Mouse (Mus musculus) embryonic stem cell, embryonic (primary cell): ENCODE measurements at regions not wholly inside any gene's neighbourhood (a gene's known extent, or its start where the extent isn't known, plus 50 kb on each side); places are given as distances from the start of the nearest gene placed in this dataset.
"Not testable (repeated sequence)": the region's sequence is repeated elsewhere in the genome, so short reads cannot be mapped to it uniquely, and the experiment has no call there.

Experiments used
- CTCF ChIA-PET, 4 experiments: fragments of 300-600 bp in 2 of 4; fragments of 350-600 bp in 2 of 4; sonication (Branson Sonifier 250); formaldehyde crosslinking; loops; one replicate each; lab custom pipeline; 2022; ENCODE audit warnings: inconsistent platforms in 2 of 4; lab: Charles Lee
- POLR2A ChIA-PET, 4 experiments: fragments of 300-600 bp in 2 of 4; fragments of 350-600 bp in 2 of 4; sonication (Branson Sonifier 250); formaldehyde crosslinking; loops; one replicate each; lab custom pipeline; 2022; ENCODE audit warnings: antibody characterized with exemption in 4 of 4, inconsistent platforms in 1 of 4; lab: Charles Lee

GRCm38 (mm10) chr17:82900602-82901001 is 314.5 kb upstream of the Pkdcc start:
- ChIA-PET POLR2A (no interaction called here), CTCF (no interaction called here)

DNA sequence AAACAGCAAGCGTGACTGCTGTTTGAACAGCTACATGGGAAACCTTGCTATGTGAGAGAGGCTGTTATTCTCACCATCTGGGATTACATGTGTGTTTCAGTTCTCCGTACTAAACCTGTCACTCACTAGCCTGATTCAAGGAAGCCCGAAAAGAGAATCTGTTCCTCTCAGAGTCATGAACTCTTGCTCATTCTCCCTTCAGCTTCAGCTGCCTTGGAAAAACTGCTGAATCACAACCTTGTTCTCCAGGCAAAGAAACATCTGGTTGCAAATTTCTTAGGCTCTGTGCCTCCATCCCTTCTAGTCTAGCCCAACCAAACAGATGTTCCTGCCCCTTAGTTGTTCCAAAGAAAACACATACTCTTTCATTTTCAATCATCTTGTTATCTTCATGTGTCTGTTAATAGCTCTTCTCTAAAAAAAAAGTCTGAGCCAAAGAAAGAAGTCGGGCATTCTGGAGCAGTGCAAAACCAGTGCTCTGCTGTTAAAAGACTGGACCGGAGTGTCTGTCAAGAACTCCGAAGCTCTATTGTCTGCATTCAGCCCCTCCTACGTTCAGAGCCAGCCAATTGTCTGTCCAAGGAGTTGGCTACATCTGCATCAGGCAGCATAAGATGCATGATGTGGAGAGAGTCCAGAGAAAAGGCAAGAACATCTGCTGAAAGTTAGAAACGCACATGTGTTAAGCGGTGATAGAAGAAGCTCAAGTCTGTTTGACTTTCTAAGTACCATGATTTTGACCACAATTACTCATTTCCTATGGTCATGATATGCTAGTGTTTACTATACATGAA is 313.8 kb upstream of the Pkdcc start:
- CTCF ChIA-PET, result no interaction called here
- POLR2A ChIA-PET, result no interaction called here

DNA sequence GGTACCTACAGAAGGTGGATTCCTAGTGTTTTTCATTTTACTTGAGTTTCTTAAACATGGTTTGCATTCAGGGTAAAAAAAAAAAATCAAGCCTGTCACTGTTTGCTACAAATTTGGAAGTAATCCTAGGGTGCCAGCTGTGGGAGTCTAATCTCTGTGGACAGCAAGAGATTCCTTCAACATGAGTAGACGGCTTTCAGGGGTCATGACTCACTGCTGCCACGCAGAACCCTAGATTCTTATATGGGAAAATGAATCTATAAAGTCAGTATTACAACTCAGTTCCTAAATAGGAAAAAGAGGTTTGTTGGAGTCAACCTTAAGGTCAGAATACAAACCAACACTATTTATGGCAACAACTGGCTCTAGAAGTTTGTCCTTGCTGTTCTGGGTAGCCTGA is 310.1 kb upstream of the Pkdcc start:
- ChIA-PET POLR2A (no interaction called here), CTCF (no interaction called here)

- CTCF ChIA-PET, result no interaction called here
- POLR2A ChIA-PET, result no interaction called here
These were observed 309.6 kb upstream of the Pkdcc start for GRCm38 (mm10) chr17:82905483-82905882.

GRCm38 (mm10) chr17:82909189-82909588 is 305.9 kb upstream of the Pkdcc start:
- ChIA-PET POLR2A (no interaction called here), CTCF (no interaction called here)

- CTCF ChIA-PET, POLR2A ChIA-PET: not testable (repeated sequence)
These were observed 292.1 kb upstream of the Pkdcc start for GRCm38 (mm10) chr17:82922986-82923385.

- ChIA-PET CTCF (no interaction called here), POLR2A (interaction anchor here in 2 of 4 experiments (0.6 to 0.7 kb wide), 2 partner anchors 14 to 1706 kb away, joined by 3 read pairs; no protein-coding TSS in a partner anchor)
These were observed 289.3 kb upstream of the Pkdcc start for GRCm38 (mm10) chr17:82925751-82926150.

GRCm38 (mm10) chr17:82927681-82928080 is 287.4 kb upstream of the Pkdcc start:
- CTCF ChIA-PET, result no interaction called here
- POLR2A ChIA-PET, result no interaction called here

- POLR2A ChIA-PET, result no interaction called here
- CTCF ChIA-PET, result no interaction called here
These were observed 285.6 kb upstream of the Pkdcc start for GRCm38 (mm10) chr17:82929511-82929910.

DNA sequence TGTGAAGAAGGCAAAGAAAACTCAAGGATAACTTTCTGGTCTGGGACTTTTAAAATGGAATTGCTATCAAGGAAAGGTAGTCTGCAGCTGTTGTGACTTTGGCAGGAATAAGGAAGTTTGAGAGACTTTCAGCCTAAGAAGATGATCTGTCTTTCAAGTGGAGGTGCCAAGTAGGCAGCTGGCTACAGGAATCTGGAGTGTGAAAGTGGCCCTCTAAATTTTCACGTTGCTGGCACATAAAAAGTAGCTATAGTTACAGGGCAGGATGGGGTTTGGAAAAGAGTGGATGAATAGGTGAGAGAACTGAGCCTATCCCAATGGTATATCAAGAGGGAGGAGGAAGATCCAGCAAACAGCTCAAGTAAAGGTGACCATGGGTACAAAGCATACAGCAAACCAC is 284.4 kb upstream of the Pkdcc start:
- CTCF ChIA-PET, result no interaction called here

DNA sequence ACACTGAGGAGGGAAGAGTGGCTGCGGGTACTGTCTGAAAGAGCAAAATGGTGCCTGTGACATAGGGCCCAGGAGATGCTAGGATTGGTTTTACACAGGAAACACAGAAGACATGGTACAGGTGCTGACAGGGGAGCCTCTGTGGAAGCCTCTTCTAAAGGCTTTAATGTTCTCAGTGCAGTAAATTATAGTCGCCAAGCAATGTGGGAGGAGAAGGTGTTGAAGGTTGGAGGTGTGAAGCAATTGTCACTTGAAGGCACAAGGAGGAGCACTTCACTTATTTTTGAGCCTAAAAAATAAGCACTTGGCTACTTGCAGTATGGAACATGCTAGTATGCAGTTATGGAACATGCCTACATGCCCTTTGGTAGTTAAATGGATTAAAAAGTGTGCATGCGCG is 283.6 kb upstream of the Pkdcc start:
- ChIA-PET CTCF (no interaction called here), POLR2A (no interaction called here)

More for the DNA sequence above, 284.4 kb upstream of the Pkdcc start:
- POLR2A ChIA-PET, result no interaction called here

- POLR2A ChIA-PET, result no interaction called here
These were observed 278.3 kb upstream of the Pkdcc start for GRCm38 (mm10) chr17:82936836-82937235.

DNA sequence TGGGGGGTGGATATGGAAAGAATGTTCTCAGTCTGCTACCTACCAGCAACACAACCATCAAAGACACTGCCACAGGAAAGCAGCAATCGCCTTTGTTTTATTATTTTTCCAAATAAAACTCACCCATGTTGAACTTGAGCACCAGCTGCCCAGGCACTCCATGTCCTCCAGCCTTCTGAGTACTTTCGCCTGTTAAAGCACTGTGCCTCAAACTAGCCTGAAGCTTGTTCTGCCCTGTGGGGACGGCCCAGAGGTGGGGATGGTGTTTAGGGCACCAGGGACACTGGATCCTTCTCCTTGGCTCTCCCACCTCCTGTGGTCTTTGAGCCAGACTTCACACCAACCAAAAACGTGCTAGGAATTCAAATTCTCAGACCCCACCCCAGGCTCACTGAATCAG is 269.0 kb upstream of the Pkdcc start:
- CTCF ChIA-PET, result no interaction called here
- POLR2A ChIA-PET, result no interaction called here

More at GRCm38 (mm10) chr17:82936836-82937235, 278.3 kb upstream of the Pkdcc start:
- CTCF ChIA-PET, result interaction anchor here in 1 of 4 experiments (0.5 kb wide), 1 partner anchor 32 kb away, joined by 4 read pairs; no protein-coding TSS in a partner anchor

GRCm38 (mm10) chr17:82949794-82950193 is 265.3 kb upstream of the Pkdcc start:
- POLR2A ChIA-PET, result no interaction called here
- CTCF ChIA-PET, result no interaction called here

- ChIA-PET CTCF (no interaction called here), POLR2A (no interaction called here)
These were observed 264.8 kb upstream of the Pkdcc start for GRCm38 (mm10) chr17:82950268-82950667.

GRCm38 (mm10) chr17:82957409-82957808 is 257.7 kb upstream of the Pkdcc start:
- POLR2A ChIA-PET, result no interaction called here
- CTCF ChIA-PET, result interaction anchor here in 2 of 4 experiments (1.0 to 1.5 kb wide), 2 partner anchors 130 to 1764 kb away, joined by 4 to 5 read pairs; no protein-coding TSS in a partner anchor

DNA sequence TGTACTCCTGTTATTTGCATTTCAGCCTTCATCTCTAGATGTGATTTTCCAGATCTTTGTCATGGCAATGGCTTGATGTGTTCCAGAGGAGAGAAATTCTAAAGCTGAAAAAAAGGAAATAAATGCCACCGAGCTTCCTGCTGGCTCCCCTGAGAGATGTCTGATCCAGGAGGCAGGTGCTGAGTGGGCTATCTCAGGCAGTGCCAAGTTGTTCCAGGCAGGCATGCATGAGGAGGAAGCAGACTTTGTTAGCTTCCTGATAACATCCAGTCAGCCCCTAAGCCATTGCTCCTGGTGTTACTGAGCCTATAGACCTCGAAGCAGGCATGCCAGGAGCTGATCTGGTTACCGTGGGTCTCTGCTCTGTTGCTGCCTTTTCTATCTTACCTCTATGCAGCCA is 251.7 kb upstream of the Pkdcc start:
- CTCF ChIA-PET, result no interaction called here
- POLR2A ChIA-PET, result interaction anchor here in 2 of 4 experiments (0.7 kb wide), 2 partner anchors 30 to 133 kb away, joined by 7 to 10 read pairs; no protein-coding TSS in a partner anchor

DNA sequence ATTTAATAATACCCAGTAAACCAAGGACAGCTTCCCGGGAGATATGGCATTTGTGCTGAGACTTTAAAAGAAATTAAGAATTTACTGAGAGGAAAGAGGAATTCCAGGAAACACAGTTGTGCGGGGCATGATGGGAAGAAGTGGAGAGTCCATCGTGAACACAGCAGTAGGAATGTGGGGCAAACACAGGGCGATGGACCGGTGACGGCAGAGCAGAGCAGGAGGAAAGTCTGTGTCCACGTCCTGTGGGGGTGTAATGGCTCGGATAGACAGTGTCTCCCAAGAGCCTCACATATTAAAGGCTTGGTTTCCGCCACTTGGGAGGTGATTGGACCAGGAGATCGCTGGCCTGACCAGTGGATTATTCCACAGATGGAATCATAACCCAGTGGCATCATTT is 215.4 kb upstream of the Pkdcc start:
- ChIA-PET CTCF (interaction anchor here in 1 of 4 experiments (0.6 kb wide), 1 partner anchor 240 kb away, joined by 3 read pairs; no protein-coding TSS in a partner anchor), POLR2A (no interaction called here)

DNA sequence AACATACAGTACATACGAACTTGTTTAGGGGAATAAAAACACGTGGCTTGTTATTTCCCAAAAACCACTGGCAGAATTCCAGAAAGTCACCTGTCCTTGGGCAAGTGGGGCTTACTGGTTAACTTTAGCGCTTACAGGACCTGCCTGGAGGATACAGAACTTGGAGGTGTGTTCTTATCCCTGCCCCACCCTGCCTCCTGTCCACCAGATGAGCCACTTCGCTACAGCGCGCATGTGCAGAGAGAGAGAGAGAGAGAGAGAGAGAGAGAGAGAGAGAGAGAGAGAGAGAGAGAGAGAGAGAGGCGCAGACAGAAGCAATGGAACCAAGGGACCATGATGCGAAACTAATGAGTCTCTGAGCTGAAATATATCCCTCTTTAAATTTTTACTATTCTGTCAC is 214.7 kb upstream of the Pkdcc start:
- CTCF ChIA-PET, result no interaction called here
- POLR2A ChIA-PET, result interaction anchor here in 1 of 4 experiments (0.6 kb wide), 1 partner anchor 582 kb away, joined by 8 read pairs; no protein-coding TSS in a partner anchor

- POLR2A ChIA-PET, result no interaction called here
- CTCF ChIA-PET, result interaction anchor here in 3 of 4 experiments (0.5 to 1.0 kb wide), 4 partner anchors 19 to 1811 kb away, joined by 3 read pairs; no protein-coding TSS in a partner anchor
These were observed 213.5 kb upstream of the Pkdcc start for GRCm38 (mm10) chr17:83001567-83001966.

- CTCF ChIA-PET, result interaction anchor here in 1 of 4 experiments (1.3 kb wide), 1 partner anchor 242 kb away, joined by 4 read pairs; no protein-coding TSS in a partner anchor
- POLR2A ChIA-PET, result no interaction called here
These were observed 204.2 kb upstream of the Pkdcc start for GRCm38 (mm10) chr17:83010845-83011244.
